In genomic region chr8:126007538-126008330, GRCm38 (mm10) we compare ENCODE assay signal across 19 mouse cellular contexts. TPM values are rescaled to one million over a fixed set of nuclear protein-coding genes. Genes with fewer than 3 reads are reported as not detected.
DNase-seq lines count a peak whose midpoint lies in the region; ATAC-seq and TF ChIP-seq lines count a peak whose summit lies in the region.
"Had no signal": no experiment of that assay in that cellular context is flagged by ENCODE, and none has a peak within 500 bp of the region (broad histone marks: within the 10 kb centered on the region; RNA-seq: fewer than 3 reads in every experiment).

No protein-coding gene starts in this region.

- H3K4me2 ChIP-seq in intestine, embryonic 15.5 days (replicated peaks) = 0 out of 2 replicates have a peak overlapping the region, but pooled peaks have one; percentile 17
- no peak overlapping the region for H3K4me2 ChIP-seq in stomach, postnatal 0 days (replicated peaks; ENCODE audit: low read depth)
- no peak overlapping the region for H3K4me2 ChIP-seq in heart, embryonic 12.5 days
- H3K4me2 ChIP-seq: embryonic facial prominence, embryonic 15.5 days; lung, embryonic 14.5 days; midbrain, embryonic 11.5 days had no signal

- no peaks in the 10 kb centered on the region for H3K27me3 ChIP-seq in intestine, embryonic 15.5 days (replicated peaks)
- H3K27me3 ChIP-seq in stomach, postnatal 0 days (ENCODE audit: control insufficient read depth, insufficient read depth, low read length) = no peaks in the 10 kb centered on the region
- H3K27me3 ChIP-seq in heart, embryonic 12.5 days (replicated peaks) = peaks cover 5% of the 10 kb centered on the region; the same call in 1 of the 2 replicates
- H3K27me3 ChIP-seq: embryonic facial prominence, embryonic 15.5 days had no signal

- peaks cover 18% of the 10 kb centered on the region for H3K4me1 ChIP-seq in intestine, embryonic 15.5 days (replicated peaks)
- H3K4me1 ChIP-seq in stomach, postnatal 0 days (replicated peaks; ENCODE audit: control insufficient read depth, insufficient read depth) = no peaks in the 10 kb centered on the region; the same call in 1 of the 2 replicates
- 0 out of 2 replicates have a peak, but pooled peaks cover 3% of the 10 kb centered on the region for H3K4me1 ChIP-seq in heart, embryonic 12.5 days (replicated peaks)

- H3K27ac ChIP-seq in intestine, embryonic 15.5 days = peak overlapping the region; percentile 74
- H3K27ac ChIP-seq in stomach, postnatal 0 days (replicated peaks) = peak overlapping the region; percentile 84
- no peak overlapping the region for H3K27ac ChIP-seq in heart, embryonic 12.5 days (ENCODE audit: poor library complexity, severe bottlenecking)
- H3K27ac ChIP-seq: embryonic facial prominence, embryonic 15.5 days; hindbrain, postnatal 0 days had no signal

- ATAC-seq in intestine, embryonic 15.5 days = peak; percentile 95
- ATAC-seq in stomach, postnatal 0 days (ENCODE audit: low FRiP score, low TSS enrichment) = peak; percentile 96
- no peak for ATAC-seq in heart, embryonic 12.5 days (ENCODE audit: insufficient number of reproducible peaks, low FRiP score)
- ATAC-seq: hindbrain, postnatal 0 days had no signal

- no peak for TF ChIP-seq EP300 in stomach, postnatal 0 days (optimal IDR thresholded peaks at IDR 0.05)

- peak; percentile 30 for DNase-seq in kidney, adult 11 months
- DNase-seq in kidney, postnatal 14 days = no peak
- peak; percentile 22 to 23 for DNase-seq in urinary bladder, adult 18-20 months (ENCODE audit: low spot score in 2 of 2)
- DNase-seq in urinary bladder, postnatal 25 days (ENCODE audit: low spot score) = no peak
- DNase-seq in stomach, postnatal 0 days (ENCODE audit: low spot score) = peak; percentile 90
- DNase-seq in neural tube, embryonic 10.5 days (ENCODE audit: extremely low spot score, low spot score) = no peak
- DNase-seq: embryo, embryonic 11 days; heart, postnatal 10 days; left cerebral cortex, postnatal 4 days; lung, embryonic 14.5 days; lung, postnatal 4 days; right cerebral cortex, postnatal 4 days; thymus, postnatal 14 days had no signal

- 62% methylated on average over 19 of the region's 19 CpGs for WGBS in intestine, embryonic 15.5 days
- WGBS in stomach, postnatal 0 days = 51% methylated on average over 19 of the region's 19 CpGs
- WGBS in heart, embryonic 12.5 days = 72% methylated on average over 19 of the region's 19 CpGs

- H3K4me3 ChIP-seq in intestine, embryonic 15.5 days (replicated peaks) = no peak overlapping the region
- H3K4me3 ChIP-seq in stomach, postnatal 0 days (ENCODE audit: low read depth, low read length) = no peak overlapping the region
- H3K4me3 ChIP-seq in heart, embryonic 12.5 days = no peak overlapping the region
- H3K4me3 ChIP-seq: embryonic facial prominence, embryonic 15.5 days had no signal

- no peaks in the 10 kb centered on the region for H3K36me3 ChIP-seq in intestine, embryonic 15.5 days
- H3K36me3 ChIP-seq in stomach, postnatal 0 days (ENCODE audit: control insufficient read depth, insufficient read depth, low read length) = no peaks in the 10 kb centered on the region
- no peaks in the 10 kb centered on the region for H3K36me3 ChIP-seq in heart, embryonic 12.5 days
- H3K36me3 ChIP-seq: embryonic facial prominence, embryonic 15.5 days had no signal

- no peak overlapping the region for H3K9ac ChIP-seq in intestine, embryonic 15.5 days
- no peak overlapping the region for H3K9ac ChIP-seq in stomach, postnatal 0 days (ENCODE audit: low read length)
- no peak overlapping the region for H3K9ac ChIP-seq in heart, embryonic 12.5 days
- H3K9ac ChIP-seq: embryonic facial prominence, embryonic 15.5 days; lung, embryonic 14.5 days had no signal

- no peak for TF ChIP-seq CTCF in stomach, postnatal 0 days (IDR thresholded peaks at IDR 0.05; ENCODE audit: low read depth)

- no peaks in the 10 kb centered on the region for H3K9me3 ChIP-seq in intestine, embryonic 15.5 days
- H3K9me3 ChIP-seq in stomach, postnatal 0 days (ENCODE audit: control insufficient read depth, low read length) = no peaks in the 10 kb centered on the region
- no peaks in the 10 kb centered on the region for H3K9me3 ChIP-seq in heart, embryonic 12.5 days (replicated peaks)
- H3K9me3 ChIP-seq: embryonic facial prominence, embryonic 15.5 days had no signal

RNA-seq across cellular contexts. Expression of gene Kcnk1, which starts 12.8 kb away (rescaled TPM):
- polyA plus RNA-seq in intestine, embryonic 15.5 days (2015; fragmentation: Nextera tagmentation; extraction: Ambion mirVana) = 46.6 and 47.3 TPM in 2 replicates
- polyA plus RNA-seq in stomach, postnatal 0 days (2015; fragmentation: Nextera tagmentation; extraction: Ambion mirVana) = 63.1 and 65.6 TPM in 2 replicates
- polyA plus RNA-seq in heart, embryonic 12.5 days (2016; fragmentation: Nextera tagmentation; extraction: Ambion mirVana) = 2.0 and 2.6 TPM in 2 replicates
- polyA plus RNA-seq: C2C12 had no signal

Comparison
In these comparisons a context has a peak if more than half of its experiments do, and no peak if none do; other contexts are left out.
1. DNase-seq: peak in kidney, adult 11 months (single experiment), urinary bladder, adult 18-20 months (2 of 2) and stomach, postnatal 0 days (single experiment); none in kidney, postnatal 14 days (single experiment), urinary bladder, postnatal 25 days (single experiment) and neural tube, embryonic 10.5 days (single experiment).
2. RNA of gene Kcnk1, which starts 12.8 kb away (polyA plus RNA-seq): 63.1 to 65.6 TPM in stomach, postnatal 0 days and 46.6 to 47.3 TPM in intestine, embryonic 15.5 days; 2.0 to 2.6 TPM in heart, embryonic 12.5 days; every median in the first group is over 10 times any median in the second.